Mouse (Mus musculus): Measurements from ENCODE around the gene Smarcal1. TPM values are rescaled to one million over a fixed set of nuclear protein-coding genes. Genes with fewer than 3 reads are reported as not detected.
A peak's percentile ranks its signal among the peaks of the same experiment; 100 is the strongest.

Smarcal1 gene
- total RNA-seq, 2 experiments from 2014 or later, result 16.7 TPM

DNA sequence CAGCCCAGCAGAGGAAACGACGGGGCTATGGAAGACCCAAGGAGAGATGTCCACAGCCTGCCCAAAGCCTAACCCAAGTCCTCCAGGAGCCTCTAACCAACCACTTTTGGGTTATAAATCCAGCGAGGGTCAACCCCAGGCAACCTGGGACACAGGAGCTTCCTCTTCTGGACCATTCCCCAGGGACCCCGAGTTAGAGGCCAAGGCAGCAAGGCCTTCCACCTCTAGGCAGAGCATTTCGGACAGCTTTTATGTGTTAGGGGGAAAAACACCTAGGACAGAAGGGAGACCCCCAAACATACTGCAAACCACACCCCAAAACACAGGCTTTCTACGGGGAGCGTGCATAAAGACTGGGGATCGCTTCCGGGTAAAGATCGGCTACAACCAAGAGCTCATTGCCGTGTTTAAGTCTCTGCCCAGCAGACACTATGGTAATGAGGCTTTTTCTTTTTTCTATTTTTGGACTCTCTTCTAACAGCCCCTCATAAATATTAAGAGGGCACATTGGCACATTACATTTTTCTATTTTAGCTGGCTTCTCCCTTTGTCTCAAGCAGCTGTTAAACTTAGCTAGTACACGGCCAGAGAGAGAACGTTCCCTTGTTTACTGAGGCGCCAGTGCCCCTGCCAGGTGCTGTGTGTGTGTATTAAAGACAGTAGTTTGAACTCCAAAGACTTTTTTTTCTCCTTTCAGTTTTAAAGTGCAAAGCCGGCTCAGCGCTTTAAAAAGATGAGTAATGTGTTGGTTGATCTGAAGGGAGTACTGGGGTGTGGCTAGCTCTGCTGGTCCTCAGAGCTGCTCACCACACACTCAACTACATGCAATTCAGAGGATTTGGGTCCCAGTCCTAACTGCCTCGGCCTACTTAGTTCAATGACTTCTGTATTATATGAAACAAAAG is 3.2 kb downstream of the Smarcal1 start:
- intact Hi-C loops (cut with DNase I; ENCODE audit: low total_unique reads), result loop anchor here (10.0 kb wide), 1 partner anchor 271 kb away; no protein-coding TSS in a partner anchor
- no peak for DNase-seq

DNA sequence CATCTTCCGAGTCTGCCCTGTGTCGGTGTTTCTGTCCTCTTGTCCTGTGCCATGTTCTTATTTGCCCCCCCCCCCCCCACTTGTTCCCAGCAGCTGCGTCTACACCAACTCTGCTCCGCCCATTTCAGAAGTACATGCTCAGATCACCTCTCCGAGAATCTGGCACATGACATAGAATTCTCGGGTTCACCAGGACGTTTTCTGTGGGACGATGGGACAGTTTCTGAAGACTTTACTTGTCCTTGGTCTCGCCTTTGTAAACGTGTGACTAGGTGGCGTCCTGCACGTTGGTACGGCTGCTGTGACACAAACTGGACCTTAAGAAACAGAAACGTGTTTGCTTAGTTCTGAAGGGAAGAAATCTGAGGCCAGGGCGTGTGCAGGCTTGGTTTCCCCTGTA is 4.5 kb downstream of the Smarcal1 start:
- no peak for DNase-seq
- intact Hi-C loops (cut with DNase I; ENCODE audit: low total_unique reads), result loop anchor here (10.0 kb wide), 1 partner anchor 273 kb away; no protein-coding TSS in a partner anchor

DNA sequence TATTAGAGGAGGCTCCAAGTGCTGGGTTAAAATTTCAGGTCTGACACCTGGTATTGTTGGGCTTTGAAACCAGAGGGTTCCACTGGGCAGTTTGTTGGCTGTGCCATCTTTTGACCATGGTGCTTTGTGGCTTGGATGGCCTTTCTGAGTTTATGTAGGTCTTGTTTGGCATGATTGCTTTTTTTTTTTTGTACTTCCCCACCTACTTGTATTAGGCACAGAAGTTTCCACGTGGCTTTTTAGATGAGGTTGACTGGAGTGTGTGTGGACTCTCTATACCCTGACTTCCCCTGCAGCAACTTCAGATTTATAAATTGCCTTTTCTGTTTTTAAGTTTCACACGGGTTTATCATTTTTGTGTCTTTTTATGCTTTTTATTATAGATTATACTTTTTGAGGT is 5.7 kb downstream of the Smarcal1 start:
- intact Hi-C loops (cut with DNase I; ENCODE audit: low total_unique reads), result loop anchor here (10.0 kb wide), 1 partner anchor 274 kb away; no protein-coding TSS in a partner anchor
- DNase-seq, result no peak

DNA sequence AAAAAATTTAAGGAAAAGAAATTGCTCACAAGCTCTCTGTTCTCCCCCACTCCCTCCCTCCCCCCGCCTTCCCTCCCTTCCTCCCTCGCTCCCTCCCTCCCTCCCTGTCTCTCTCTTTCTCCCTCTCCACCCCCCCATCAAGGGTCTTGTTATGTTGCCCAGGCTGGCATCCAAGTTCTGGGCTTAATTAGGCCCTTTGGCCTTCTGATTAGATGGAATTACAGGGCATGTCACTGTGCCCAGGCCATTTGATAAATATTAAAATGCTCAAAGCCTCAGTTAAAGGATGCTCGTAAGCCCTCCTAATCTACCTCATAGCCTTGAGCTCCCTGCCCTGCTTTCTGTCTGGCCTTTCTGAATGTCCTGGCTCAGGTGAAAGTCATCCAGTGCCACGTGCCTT is 7.6 kb downstream of the Smarcal1 start:
- no peak for DNase-seq
- intact Hi-C loops (cut with DNase I; ENCODE audit: low total_unique reads), result no loop called here

DNA sequence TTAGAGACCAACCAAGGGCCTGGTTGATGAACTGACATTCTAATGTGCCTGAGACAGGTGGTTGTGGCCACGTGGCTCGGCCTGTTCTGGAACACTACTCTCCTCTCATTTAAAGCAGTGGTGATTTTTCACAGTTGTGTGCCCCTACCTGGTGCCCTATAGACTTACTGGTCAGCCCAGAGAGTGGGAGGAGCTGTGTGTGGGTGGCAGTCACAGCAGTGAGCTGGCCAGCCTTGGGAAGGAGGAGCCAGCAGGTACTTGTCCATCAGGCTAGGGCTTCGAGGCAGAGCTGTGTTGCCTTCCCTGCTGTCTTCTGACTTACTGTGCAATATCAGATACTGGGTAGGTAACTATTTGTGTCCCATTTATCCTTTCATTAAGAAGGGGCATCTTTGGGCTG is 9.3 kb downstream of the Smarcal1 start:
- intact Hi-C loops (cut with DNase I; ENCODE audit: low total_unique reads), result no loop called here
- DNase-seq, result no peak

DNA sequence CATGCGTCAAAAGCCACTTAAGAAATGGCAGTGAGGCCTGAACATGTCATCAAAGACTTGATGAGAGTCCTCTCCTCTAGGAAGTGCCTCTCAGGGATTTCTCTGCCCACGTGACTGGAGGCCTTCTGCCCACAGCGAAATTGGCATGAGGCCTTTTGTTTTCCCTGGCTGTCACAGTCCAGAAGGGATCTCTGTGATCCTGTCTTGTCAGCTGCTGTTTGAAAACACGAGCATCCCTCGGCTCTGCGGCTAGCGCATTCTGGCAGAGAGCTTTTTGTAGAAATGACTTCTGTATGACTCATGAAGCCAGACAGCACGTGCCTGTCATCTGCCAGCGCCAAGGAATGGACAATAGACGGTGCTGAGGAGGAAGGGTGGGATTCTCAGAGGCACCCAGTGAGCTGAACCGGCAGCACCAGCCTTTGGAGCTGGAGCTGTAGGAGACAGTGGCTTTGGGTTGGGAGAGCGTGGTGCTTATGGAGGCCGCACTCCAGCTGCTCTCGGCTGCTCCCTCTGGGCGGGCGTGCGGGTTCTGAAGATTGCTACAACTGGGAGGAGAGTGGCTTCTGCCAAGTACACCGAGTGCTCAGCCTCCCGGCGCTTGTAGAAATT is 10.4 kb downstream of the Smarcal1 start:
- intact Hi-C loops (cut with DNase I; ENCODE audit: low total_unique reads), result no loop called here
- peak; percentile 52 for DNase-seq

DNA sequence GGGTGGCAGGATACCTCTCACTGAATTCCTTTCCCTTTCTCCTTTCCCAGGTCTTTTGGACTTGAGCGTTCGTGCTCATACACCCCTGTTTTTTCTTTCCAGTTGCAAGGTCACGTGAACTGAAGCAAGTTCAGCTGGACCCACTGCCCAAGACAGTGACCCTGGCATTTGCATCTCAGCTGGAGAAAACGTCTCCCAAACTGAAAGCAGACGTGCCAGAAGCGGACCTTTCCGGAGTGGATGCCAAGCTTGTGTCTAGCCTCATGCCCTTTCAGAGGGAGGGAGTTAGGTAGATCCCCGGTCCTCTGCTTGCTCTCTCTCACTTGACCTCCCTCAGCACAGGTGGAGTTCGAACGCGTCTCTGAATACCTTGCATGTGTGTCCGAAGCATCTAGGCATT is 12.6 kb downstream of the Smarcal1 start:
- intact Hi-C loops (cut with DNase I; ENCODE audit: low total_unique reads), result no loop called here
- DNase-seq, result no peak

DNA sequence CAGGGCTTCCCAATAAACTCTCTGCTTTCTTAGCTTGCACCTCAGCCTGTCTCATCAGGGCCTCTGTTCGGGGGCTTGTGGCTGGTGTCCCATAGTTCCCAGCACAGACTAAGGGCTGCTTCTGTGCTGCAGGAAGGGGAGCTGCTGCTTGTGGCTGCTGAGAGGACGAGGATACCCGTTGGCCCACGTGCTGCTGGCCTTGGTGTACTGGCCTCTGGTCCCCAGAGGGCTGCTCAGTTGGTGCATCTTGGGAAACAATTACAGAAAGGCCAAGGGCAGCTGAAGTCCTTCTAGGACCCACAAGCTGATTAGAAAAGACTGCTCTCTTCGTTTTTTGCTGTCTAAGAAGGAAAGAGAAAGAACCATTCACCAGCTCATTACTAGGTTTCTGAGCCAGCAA is 13.2 kb downstream of the Smarcal1 start:
- DNase-seq, result no peak

DNA sequence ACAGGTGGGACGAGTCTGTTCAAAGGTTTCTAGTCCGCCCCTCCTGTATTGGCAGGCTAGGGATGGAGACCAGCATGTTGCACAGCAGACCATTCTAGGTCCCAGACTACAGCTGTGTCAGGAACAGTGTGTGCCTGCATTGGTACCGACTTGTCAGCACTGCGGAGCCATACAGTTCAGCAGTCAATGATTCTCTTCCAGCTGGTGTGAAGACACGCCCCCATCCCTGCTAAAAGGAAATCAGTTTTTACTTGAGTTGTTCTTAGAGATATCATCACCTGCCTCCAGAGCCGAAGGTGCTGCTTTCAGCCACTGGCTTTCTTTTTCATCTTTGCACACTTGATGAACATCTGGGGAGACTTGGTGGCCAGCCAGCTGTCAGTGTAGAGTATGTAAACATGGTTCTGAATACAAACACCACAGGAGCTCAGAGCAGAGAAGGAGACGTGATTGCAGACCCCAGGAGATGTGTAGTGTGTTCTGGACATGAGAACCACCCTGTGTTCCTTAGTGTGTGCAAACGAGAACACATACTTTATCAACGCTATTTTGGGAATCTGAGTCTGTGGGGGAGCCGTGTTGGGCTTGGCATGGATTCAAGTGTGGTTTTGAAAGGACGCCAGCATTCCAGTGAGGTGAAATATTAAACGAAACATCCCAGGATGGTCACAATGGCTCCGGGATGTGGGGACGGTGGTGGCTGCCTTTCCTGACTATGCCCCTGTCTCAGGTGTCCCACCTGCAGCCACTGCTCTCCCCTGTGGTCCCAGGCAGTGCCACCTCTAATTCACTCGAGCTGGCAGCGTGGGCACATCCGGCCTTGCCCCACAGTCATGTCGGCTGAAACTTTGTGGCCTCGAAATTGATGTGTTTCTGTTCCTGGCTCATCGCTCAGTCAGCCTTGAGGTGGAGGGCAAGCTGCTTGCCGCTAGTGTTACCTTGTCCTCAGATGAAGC is 16.4 kb downstream of the Smarcal1 start:
- no peak for DNase-seq
- intact Hi-C loops (cut with DNase I; ENCODE audit: low total_unique reads), result no loop called here

More for the DNA sequence above, 13.2 kb downstream of the Smarcal1 start:
- intact Hi-C loops (cut with DNase I; ENCODE audit: low total_unique reads), result no loop called here

DNA sequence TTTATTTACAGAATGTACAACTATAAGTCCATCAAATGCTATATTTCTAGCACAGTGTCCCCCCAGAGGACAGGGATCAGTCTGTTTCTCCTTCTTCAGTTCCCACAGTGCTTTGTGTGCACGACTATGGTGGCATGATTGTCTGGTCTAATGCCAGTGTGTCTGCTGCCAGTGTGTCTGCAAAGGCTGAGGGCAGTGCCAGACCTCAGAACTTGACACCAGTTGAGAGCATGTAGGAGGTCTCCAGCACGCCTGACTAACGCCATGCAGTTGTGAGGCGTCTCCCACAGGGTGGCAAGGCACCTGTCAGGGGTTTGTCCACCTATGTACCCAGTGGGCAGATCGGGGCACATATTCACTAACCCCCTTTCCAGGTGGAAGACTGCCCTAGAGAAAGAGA is 17.7 kb downstream of the Smarcal1 start:
- intact Hi-C loops (cut with DNase I; ENCODE audit: low total_unique reads), result no loop called here
- DNase-seq, result peak; percentile 19

DNA sequence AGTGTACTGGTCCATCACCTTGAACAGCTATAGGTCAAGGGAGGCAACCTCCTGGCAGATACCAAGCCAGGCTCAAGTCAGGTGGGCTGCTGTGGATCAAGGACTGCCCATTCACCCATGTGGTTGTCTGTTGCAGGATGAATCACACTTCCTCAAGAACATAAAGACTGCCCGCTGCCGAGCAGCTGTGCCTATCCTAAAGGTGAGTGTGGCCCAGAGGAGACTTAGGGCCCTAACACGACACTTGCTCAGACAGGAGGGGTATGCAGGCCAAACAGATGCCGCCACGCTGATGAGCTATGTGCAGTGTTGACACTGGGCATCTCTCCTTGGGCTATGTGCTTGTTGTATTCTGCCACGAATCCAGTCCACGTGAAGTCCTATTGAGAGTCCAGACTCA is 18.2 kb downstream of the Smarcal1 start:
- intact Hi-C loops (cut with DNase I; ENCODE audit: low total_unique reads), result no loop called here
- DNase-seq, result no peak

DNA sequence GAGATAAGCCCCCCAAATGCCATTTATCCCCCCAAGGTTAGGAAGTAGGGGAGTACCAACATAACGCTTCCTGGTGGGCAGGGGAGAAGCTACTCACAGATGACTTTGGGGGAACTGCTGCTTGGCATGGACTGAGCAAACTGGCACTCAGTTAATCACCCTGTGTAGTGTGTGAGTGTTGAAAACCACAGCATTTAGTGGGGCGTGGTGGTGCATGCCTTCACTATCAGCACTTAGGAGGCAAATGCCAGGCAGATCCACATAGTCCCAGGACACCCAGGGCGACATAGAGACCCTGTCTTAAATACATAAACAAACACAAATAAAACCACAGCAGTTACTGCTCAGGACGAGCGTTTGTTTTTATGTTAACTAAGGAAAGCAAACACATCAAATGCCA is 19.1 kb downstream of the Smarcal1 start:
- DNase-seq, result no peak
- intact Hi-C loops (cut with DNase I; ENCODE audit: low total_unique reads), result no loop called here

DNA sequence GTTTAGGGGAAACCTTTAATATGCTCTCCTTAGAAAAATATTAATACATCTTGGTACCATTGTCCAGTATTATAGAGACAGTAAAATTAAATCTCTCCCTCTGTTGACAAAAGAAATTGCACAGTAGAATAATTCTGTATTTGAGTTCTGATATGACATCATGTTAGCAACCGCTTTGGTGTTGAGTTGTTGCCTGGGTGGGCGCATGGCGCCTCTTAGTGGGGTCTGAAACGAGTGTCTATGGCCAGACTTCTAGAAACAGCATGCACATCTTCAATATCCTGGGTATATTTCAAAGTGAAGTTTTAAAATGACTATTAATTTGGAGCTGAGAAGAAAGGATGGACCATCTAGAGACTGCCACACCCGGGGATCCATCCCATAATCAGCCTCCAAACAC is 19.8 kb downstream of the Smarcal1 start:
- no peak for DNase-seq
- intact Hi-C loops (cut with DNase I; ENCODE audit: low total_unique reads), result no loop called here

DNA sequence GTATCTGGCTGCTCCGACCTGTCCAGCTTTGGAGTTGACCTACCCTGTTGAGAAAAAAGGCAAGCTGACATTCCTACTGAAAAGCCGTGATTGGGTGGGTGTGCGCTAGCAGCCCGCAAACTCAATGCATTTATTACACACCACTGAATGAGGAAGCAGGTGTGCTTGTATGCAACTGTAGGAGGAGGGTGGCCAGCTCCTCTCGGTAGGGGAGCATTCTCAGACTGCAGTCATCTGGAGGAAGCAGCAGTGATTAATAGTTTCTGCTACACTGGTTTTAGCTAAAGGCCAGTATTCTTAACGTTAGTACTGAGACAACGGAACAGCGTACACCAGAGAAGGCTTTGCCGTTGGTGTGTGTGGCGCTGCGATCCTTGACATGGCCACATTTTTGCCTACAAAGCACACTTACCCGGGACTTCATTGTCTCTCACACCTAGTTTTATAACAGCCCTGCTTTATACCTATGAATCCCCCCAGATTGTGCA is 23.2 kb downstream of the Smarcal1 start:
- DNase-seq, result no peak

DNA sequence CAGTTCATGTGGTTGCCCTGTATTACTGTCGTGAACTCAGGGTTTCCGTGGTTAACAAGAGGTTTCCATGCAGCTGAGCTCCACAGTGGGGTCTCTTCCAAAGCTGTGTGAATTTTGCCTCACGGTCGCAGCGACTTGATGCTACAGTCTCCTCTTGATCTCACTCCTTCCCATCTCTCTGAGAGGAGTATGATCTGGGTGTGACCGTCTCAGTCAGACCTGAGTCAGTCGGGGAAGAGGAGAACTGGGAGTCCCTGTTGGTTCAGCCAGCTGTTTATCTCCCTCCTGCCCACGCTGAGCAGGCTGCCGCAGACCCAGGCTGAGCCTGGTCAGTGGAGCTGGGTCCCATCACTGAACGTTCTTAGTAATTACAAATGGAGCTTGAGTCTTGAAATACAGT is 26.1 kb downstream of the Smarcal1 start:
- no peak for DNase-seq
- intact Hi-C loops (cut with DNase I; ENCODE audit: low total_unique reads), result no loop called here

More for the DNA sequence above, 23.2 kb downstream of the Smarcal1 start:
- intact Hi-C loops (cut with DNase I; ENCODE audit: low total_unique reads), result no loop called here

DNA sequence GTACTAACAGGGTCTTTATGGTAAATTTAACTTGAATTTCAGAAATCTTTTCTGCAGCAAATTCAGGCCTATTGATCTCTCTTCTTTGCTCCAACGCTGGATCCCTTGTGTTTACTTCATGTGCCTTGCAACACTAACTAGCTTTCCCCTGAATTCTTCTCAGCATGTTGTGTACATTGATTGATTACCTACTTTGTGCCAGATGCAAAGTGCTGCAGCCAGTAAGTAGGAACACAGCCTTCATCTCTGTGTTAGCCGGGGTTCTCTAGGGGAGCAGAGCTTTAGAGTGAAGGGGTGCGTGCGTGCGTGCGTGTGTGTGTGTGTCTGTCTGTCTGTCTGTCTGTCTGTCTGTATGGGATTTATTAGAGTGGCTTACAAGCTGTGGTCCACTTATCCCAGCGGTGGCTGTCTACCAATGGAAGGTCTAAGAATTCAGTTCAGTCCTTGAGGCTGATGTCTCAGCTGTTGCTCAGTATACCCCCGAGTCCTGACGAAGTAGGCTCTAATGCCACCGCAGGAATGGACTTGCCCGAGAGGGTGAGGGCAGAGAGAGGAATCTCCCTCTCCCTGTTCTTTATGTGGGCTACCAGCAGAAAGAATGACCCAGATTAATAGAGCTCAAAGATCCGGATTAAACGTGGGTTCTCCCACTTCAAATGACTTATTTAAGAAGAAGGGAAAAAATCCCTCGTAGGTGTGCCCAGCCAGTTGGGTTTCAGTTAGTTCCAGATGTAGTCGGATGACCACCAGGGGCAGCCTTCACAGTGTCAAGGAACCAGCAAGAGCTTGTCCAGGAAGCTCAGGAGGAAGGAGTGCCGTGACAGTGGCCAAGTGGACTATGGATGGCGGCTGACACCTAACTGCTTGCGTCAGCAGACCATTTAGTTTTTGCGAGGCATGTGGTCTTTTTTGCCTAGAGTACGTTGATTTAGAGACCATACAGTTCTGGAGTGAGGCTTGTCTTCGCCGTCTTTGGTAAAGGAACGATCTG is 27.1 kb downstream of the Smarcal1 start:
- intact Hi-C loops (cut with DNase I; ENCODE audit: low total_unique reads), result no loop called here
- no peak for DNase-seq

DNA sequence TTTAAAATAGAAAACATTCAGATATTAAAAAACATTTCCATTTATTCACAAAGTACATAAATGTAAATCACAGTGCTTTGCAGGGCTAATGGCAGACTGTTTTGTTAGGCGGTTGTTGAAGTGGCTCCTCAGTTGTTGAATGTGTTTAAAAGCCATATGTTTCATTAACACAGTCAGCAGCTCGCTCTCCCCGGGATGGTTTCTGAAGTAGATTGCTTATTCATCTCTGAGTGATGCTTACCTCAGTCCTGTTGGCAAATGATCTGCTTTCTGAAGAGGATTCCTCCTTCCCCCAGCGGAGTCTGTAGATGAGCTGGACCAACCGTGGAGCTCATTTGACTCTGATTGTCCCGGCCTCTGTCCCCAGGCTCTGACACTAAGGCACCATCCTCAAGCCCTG is 29.1 kb downstream of the Smarcal1 start:
- DNase-seq, result no peak
- intact Hi-C loops (cut with DNase I; ENCODE audit: low total_unique reads), result no loop called here

DNA sequence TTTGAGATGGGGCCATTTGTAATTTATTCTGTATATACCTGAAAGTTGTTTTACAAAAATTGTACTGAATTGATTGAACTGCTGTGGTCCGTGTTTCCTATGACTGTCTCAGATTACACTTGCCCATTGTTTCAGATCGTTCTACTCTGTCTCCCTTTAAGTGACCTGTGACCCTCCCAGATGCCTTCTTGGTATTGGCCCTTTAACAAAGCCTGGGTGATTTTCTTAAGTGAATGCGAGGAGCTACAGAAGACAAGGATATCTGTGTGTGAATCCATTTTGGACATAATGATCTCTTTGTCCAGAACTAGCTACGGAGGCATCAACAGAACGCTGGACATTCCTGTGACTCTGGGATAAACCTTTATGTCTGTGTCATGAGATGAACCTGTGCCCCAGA is 52.2 kb downstream of the Smarcal1 start:
- no peak for DNase-seq
- intact Hi-C loops (cut with DNase I; ENCODE audit: low total_unique reads), result no loop called here

Measured in gastrocnemius, postnatal 14 days (tissue).